Mouse (Mus musculus): ENCODE results near the gene Siah1a.

- TF ChIP-seq CTCF (IDR thresholded peaks at IDR 0.05; ENCODE audit: borderline replicate concordance, insufficient read depth, low read depth, low read length) = no peak
- no peak for TF ChIP-seq POLR2A (IDR thresholded peaks at IDR 0.05; ENCODE audit: borderline replicate concordance, insufficient read depth, low read length)
These were observed 10.2 kb downstream of the Siah1a start for GRCm38 (mm10) chr8:86735446-86736111.
